Mouse (Mus musculus): ENCODE results near the gene Rexo2. TPM values are rescaled to one million over a fixed set of nuclear protein-coding genes. Genes with fewer than 3 reads are reported as not detected.
A peak's percentile ranks its signal among the peaks of the same experiment; 100 is the strongest.
"Not testable (repeated sequence)": the region's sequence is repeated elsewhere in the genome, so short reads cannot be mapped to it uniquely, and the experiment has no call there.

Gene Rexo2
- polyA plus RNA-seq (2015; fragmentation: Nextera tagmentation; extraction: Ambion mirVana), result 141 and 149 TPM in 2 replicates

DNA sequence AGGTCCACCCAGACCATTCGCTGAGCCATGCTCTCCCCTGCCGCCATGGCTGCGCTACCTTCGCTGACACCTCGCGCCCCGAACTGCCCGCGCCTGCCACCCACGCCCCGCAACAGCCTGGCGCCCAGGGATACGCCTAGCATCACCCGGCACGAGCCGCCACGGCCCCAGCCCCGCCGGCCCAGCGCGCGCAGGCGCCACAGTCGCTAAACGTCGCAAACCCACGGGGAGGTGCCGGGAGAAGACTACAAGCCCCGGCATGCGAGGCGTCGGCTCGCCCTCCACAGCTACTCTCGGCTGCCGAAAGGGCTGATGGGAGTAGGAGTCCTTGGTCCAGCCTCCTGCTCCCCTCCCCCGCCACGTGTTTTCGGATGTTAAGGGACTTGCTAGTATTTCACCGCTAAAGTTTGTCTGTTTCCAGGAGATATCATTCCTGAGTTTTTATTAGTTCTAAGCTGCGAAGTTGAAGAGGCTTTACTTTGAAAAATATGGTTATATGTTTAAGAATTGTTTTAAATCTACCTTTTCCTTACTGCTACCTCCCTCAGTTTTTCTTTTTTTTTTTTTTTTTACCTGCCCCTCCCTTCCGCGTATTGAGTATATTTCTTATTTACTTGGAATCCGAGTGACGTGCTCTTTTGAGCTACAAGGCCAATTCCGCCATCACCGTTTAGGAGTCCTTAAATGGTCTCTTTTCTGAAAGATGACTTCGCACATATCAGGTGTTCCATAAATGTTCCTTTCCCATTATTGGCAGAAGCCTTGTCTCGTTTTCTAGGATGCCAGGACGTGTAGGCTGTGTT lies at the start of gene Rexo2:
Rexo2 (minus strand) TSS at position 213 of the 803 bp plus-strand sequence.
- H3K36me3 ChIP-seq (ENCODE audit: control insufficient read depth, insufficient read depth, low read length), result no peaks in the 10 kb centered on the region
- 1% methylated on average over 49 of the region's 49 CpGs for WGBS
- peak within 1 kb of the TSS; percentile 85 for H3K9ac ChIP-seq (ENCODE audit: low read length)

DNA sequence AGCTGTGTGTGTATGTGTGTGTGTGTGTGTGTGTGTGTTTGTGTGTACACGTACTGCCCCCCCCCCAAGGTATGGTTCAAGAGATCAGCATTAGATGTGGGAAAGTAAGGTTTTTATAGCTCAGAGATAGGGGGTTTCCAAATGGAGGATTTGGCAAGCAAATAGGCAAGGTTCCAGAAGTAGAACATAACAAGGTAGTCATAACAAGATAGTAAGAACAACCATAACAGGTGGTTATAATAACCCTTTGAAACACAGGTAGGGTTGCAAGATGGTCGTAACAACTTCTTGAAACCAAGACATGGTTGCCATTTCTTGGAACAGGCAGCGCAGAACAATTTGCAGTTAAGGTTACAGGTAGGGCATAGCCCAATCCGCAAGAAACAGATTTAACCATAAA lies 46.1 kb upstream of the Rexo2 start:
- H3K4me2 ChIP-seq (ENCODE audit: low read depth, low read length), result no peak overlapping the region
- no peak overlapping the region for H3K27ac ChIP-seq (ENCODE audit: low read length)
- H3K4me1 ChIP-seq (ENCODE audit: control insufficient read depth, insufficient read depth, low read length), result no peaks in the 10 kb centered on the region
- no peaks in the 10 kb centered on the region for H3K36me3 ChIP-seq (ENCODE audit: control insufficient read depth, insufficient read depth, low read length)
- H3K9me3 ChIP-seq (replicated peaks; ENCODE audit: control insufficient read depth, low read length), result no peaks in the 10 kb centered on the region
- ATAC-seq (ENCODE audit: insufficient read depth, low FRiP score), result no peak
- no peak overlapping the region for H3K9ac ChIP-seq (ENCODE audit: low read length)
- no peaks in the 10 kb centered on the region for H3K27me3 ChIP-seq (ENCODE audit: control insufficient read depth, insufficient read depth, low read length)
- 86% methylated on average over 4 of the region's 4 CpGs for WGBS
- H3K4me3 ChIP-seq (replicated peaks; ENCODE audit: low read length), result no peak overlapping the region

More for the DNA sequence above, at the start of gene Rexo2:
- peak within 1 kb of the TSS; percentile 86 for H3K4me3 ChIP-seq (replicated peaks; ENCODE audit: low read length)
- H3K9me3 ChIP-seq (replicated peaks; ENCODE audit: control insufficient read depth, low read length), result no peaks in the 10 kb centered on the region
- H3K27me3 ChIP-seq (ENCODE audit: control insufficient read depth, insufficient read depth, low read length), result no peaks in the 10 kb centered on the region
- 0 out of 2 replicates have a peak, but pooled peaks cover 2% of the 10 kb centered on the region for H3K4me1 ChIP-seq (ENCODE audit: control insufficient read depth, insufficient read depth, low read length)
- ATAC-seq (ENCODE audit: insufficient read depth, low FRiP score), result peak; percentile 98
- peak within 1 kb of the TSS; percentile 70 for H3K4me2 ChIP-seq (ENCODE audit: low read depth, low read length)
- H3K27ac ChIP-seq (ENCODE audit: low read length), result no peak within 1 kb of the TSS

DNA sequence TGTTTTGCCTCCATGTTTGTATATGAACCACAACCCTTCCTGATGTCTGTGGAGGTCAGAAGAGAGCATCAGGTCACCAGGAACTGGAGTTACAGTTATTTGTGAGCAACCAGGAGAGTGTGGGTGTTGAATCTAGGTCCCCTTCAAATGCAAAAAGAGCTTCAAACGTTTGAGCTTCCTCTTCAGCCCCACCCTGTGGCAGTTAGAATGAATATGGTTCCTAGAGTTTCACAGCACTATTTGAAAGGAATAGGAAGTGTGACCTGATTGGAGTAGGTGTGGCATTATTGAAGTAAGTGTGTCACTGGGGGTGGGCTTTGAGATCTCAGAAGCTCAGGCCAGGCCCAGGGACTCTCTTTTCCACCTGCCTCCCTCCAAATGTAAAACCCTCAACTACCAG lies 45.1 kb upstream of the Rexo2 start:
- ATAC-seq (ENCODE audit: insufficient read depth, low FRiP score), result no peak
- Histone ChIP-seq H3K9ac (ENCODE audit: low read length) (no peak overlapping the region), H3K4me2 (ENCODE audit: low read depth, low read length) (no peak overlapping the region), H3K27me3 (ENCODE audit: control insufficient read depth, insufficient read depth, low read length) (no peaks in the 10 kb centered on the region), H3K9me3 (replicated peaks; ENCODE audit: control insufficient read depth, low read length) (no peaks in the 10 kb centered on the region), H3K4me1 (ENCODE audit: control insufficient read depth, insufficient read depth, low read length) (no peaks in the 10 kb centered on the region), H3K27ac (ENCODE audit: low read length) (no peak overlapping the region), H3K36me3 (ENCODE audit: control insufficient read depth, insufficient read depth, low read length) (no peaks in the 10 kb centered on the region), H3K4me3 (replicated peaks; ENCODE audit: low read length) (no peak overlapping the region)
- WGBS, result 13% methylated on average over 1 of the region's 1 CpGs

DNA sequence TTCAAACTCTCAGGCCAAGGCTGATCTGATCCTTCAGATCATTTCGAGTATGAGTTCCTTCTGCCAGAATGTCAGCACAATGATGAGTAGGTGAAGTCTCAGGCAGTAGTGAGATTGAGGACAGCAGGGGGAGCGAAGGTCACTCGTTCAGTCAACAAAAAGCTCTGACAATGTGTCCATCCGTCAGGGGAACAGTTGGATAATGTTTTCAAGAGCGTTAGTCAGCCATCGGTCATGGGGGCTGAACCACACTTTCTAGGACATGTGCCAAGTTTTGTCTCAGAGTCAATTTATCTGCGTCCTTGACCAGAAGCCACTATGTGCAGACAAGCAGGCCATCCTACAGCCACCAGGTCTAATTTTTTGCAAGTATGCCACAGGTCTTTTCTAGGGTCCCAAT lies 40.0 kb upstream of the Rexo2 start:
- not testable (repeated sequence) for H3K36me3 ChIP-seq (ENCODE audit: control insufficient read depth, insufficient read depth, low read length); H3K9me3 ChIP-seq (replicated peaks; ENCODE audit: control insufficient read depth, low read length); H3K4me1 ChIP-seq (ENCODE audit: control insufficient read depth, insufficient read depth, low read length); H3K27ac ChIP-seq (ENCODE audit: low read length); H3K4me2 ChIP-seq (ENCODE audit: low read depth, low read length); H3K27me3 ChIP-seq (ENCODE audit: control insufficient read depth, insufficient read depth, low read length); H3K4me3 ChIP-seq (replicated peaks; ENCODE audit: low read length); H3K9ac ChIP-seq (ENCODE audit: low read length); ATAC-seq (ENCODE audit: insufficient read depth, low FRiP score)
- WGBS, result no CpG with 5 or more reads among the region's 7 CpGs

DNA sequence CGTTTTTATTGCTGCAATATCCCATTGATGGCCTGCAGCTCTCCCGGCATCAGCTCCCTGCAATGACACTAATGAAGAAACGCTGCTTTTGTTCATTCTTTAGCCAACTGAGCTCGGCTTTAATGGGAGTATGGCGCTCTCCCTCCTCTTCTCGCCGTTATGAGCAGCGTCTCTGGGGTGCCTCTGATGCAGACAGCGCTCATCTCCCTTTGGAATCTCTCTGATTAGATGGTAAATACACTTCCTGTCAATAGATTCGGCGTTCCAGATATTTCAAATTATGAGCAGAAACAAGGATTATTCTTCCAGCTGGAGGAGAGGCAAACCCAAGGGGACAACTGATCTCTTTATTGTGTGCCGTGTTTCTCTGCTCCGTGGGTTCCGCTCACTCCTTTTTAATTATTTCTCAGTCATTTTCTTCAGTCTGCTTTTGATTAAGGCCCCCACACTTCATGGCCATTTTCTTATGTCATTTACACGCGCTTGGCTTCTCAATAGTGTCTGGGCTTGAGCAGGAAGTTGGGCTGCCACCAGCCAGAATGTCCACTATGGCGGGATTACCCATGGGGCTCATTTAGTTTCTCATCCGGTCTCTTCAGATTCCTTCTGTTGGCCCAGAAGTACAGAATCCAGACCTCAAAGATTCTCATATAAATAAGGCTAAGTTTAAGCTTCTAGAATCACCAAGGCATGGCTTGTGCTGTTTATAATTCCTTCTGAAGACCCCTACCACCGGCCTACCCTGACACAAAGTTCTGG lies 37.1 kb upstream of the Rexo2 start:
- Histone ChIP-seq H3K4me2 (ENCODE audit: low read depth, low read length) (no peak overlapping the region), H3K9me3 (replicated peaks; ENCODE audit: control insufficient read depth, low read length) (no peaks in the 10 kb centered on the region), H3K27me3 (ENCODE audit: control insufficient read depth, insufficient read depth, low read length) (no peaks in the 10 kb centered on the region), H3K27ac (ENCODE audit: low read length) (no peak overlapping the region), H3K4me1 (ENCODE audit: control insufficient read depth, insufficient read depth, low read length) (no peaks in the 10 kb centered on the region), H3K36me3 (ENCODE audit: control insufficient read depth, insufficient read depth, low read length) (no peaks in the 10 kb centered on the region), H3K9ac (ENCODE audit: low read length) (no peak overlapping the region), H3K4me3 (replicated peaks; ENCODE audit: low read length) (no peak overlapping the region)
- no peak for ATAC-seq (ENCODE audit: insufficient read depth, low FRiP score)
- 72% methylated on average over 19 of the region's 19 CpGs for WGBS

DNA sequence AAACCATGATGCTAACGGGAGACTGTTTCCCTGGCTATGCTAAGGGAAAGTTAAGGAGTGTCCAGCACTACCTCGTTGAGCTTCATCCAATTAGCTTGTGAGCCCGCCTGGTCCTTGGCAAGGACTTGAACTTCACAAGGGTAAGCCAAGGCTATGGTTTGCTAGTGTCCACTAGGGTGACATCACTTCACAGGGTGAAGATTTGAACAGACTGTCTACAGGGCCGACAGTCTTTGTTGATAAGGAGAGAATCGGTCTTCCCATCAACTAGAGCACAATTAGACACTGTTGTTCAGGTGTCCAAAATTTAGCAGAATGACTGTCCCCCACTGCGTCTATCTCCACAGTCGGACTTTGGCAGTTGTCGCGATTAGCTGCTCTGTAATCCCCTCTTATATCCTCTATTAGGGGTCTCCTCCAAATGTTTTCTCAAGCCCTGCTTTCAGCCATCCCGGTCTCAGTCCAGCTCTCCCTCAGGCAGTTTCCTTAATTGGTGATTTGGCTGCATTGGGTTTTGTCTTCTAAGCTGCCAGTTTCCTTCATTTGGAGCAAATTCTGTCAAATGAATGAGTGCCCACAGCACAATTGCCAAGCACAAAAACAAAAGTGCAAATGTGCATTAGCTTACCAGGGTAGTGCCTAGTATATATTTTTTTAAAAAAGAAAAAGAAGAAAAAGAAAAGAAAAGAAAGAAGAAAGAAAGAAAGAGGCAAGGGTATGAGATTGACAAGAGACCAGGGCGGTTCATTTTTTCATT lies 36.4 kb upstream of the Rexo2 start:
- ATAC-seq (ENCODE audit: insufficient read depth, low FRiP score), result no peak
- WGBS, result 80% methylated on average over 11 of the region's 11 CpGs
- no peak overlapping the region for H3K27ac ChIP-seq (ENCODE audit: low read length)
- H3K4me3 ChIP-seq (replicated peaks; ENCODE audit: low read length), result no peak overlapping the region
- H3K4me1 ChIP-seq (ENCODE audit: control insufficient read depth, insufficient read depth, low read length), result no peaks in the 10 kb centered on the region
- H3K27me3 ChIP-seq (ENCODE audit: control insufficient read depth, insufficient read depth, low read length), result no peaks in the 10 kb centered on the region
- H3K4me2 ChIP-seq (ENCODE audit: low read depth, low read length), result no peak overlapping the region
- H3K9ac ChIP-seq (ENCODE audit: low read length), result no peak overlapping the region
- H3K36me3 ChIP-seq (ENCODE audit: control insufficient read depth, insufficient read depth, low read length), result no peaks in the 10 kb centered on the region
- H3K9me3 ChIP-seq (replicated peaks; ENCODE audit: control insufficient read depth, low read length), result no peaks in the 10 kb centered on the region

DNA sequence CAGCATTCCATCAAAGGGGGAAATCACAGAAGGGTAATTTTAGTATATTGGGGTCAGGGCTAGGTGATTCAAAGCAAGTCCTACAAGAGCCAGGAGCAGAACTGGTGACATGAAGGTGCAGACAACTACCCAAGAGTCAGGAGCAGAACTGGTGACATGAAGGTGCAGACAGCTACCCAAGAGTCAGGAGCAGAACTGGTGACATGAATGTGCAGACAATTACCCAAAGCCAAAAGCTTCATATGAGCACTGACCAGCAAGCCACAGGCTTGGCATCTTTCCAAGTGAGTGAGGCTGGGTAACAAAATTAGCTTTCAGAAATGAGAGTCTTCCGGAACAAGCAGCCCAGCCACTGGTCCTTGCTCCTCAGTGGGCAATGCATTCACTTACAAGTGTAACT lies 34.9 kb upstream of the Rexo2 start:
- H3K4me3 ChIP-seq (replicated peaks; ENCODE audit: low read length), result no peak overlapping the region
- H3K4me1 ChIP-seq (ENCODE audit: control insufficient read depth, insufficient read depth, low read length), result no peaks in the 10 kb centered on the region
- no peak overlapping the region for H3K9ac ChIP-seq (ENCODE audit: low read length)
- no peaks in the 10 kb centered on the region for H3K9me3 ChIP-seq (replicated peaks; ENCODE audit: control insufficient read depth, low read length)
- ATAC-seq (ENCODE audit: insufficient read depth, low FRiP score), result no peak
- no peak overlapping the region for H3K4me2 ChIP-seq (ENCODE audit: low read depth, low read length)
- H3K36me3 ChIP-seq (ENCODE audit: control insufficient read depth, insufficient read depth, low read length), result no peaks in the 10 kb centered on the region
- no peak overlapping the region for H3K27ac ChIP-seq (ENCODE audit: low read length)
- H3K27me3 ChIP-seq (ENCODE audit: control insufficient read depth, insufficient read depth, low read length), result no peaks in the 10 kb centered on the region
- 48% methylated on average over 1 of the region's 1 CpGs for WGBS

DNA sequence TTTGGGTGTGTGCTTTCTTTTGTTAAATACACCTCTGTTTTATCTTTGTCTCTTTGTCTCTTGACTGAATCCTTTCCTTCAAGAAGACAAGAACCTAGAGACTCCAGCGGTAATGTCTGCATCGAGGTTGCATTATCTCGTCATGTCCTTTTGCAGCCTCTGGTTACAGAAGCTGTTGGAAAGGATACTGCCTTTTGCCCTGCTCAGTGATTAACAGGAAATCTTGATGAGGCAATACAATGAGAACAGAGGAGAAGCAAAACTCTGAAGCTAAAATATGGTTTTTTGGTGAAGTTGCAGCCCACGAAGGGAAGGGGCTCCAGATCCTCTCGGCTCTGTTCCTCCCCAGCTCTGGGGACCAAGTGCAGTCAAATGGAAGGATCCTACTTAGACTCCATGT lies 29.7 kb upstream of the Rexo2 start:
- Histone ChIP-seq H3K4me2 (ENCODE audit: low read depth, low read length) (no peak overlapping the region), H3K9ac (ENCODE audit: low read length) (no peak overlapping the region), H3K4me1 (ENCODE audit: control insufficient read depth, insufficient read depth, low read length) (no peaks in the 10 kb centered on the region), H3K4me3 (replicated peaks; ENCODE audit: low read length) (no peak overlapping the region), H3K27me3 (ENCODE audit: control insufficient read depth, insufficient read depth, low read length) (no peaks in the 10 kb centered on the region; the same call in 1 of the 2 replicates), H3K36me3 (ENCODE audit: control insufficient read depth, insufficient read depth, low read length) (no peaks in the 10 kb centered on the region), H3K27ac (ENCODE audit: low read length) (no peak overlapping the region), H3K9me3 (replicated peaks; ENCODE audit: control insufficient read depth, low read length) (no peaks in the 10 kb centered on the region)
- 78% methylated on average over 5 of the region's 5 CpGs for WGBS
- ATAC-seq (ENCODE audit: insufficient read depth, low FRiP score), result no peak

All from stomach, embryonic 16.5 days (tissue).